Mouse (Mus musculus) cerebellum, adult 2 months (tissue): ENCODE data around the gene Bora.

Experiments used
- CTCF ChIP-seq: fragments of 200-500 bp; IDR thresholded peaks from 2 replicates; pipeline ENCODE4 v1.5.1; 2011; ENCODE audit warnings: low read depth, mild to moderate bottlenecking, control low read depth, low read length, moderate library complexity, borderline replicate concordance; ENCODE audit not compliant: insufficient read depth
- POLR2A ChIP-seq: fragments of 200-500 bp; IDR thresholded peaks from 2 replicates; pipeline ENCODE4 v1.6.1; 2011; ENCODE audit warnings: low read length, control low read depth, borderline replicate concordance; ENCODE audit not compliant: insufficient read depth

GRCm38 (mm10) chr14:99107631-99108187 is 61.7 kb downstream of the Bora start:
- TF ChIP-seq POLR2A, result no peak
- TF ChIP-seq CTCF, result no peak
